Mouse (Mus musculus) liver, postnatal 0 days (tissue): ENCODE measurements around the gene Chd1l.

ENCODE experiments used
- CTCF ChIP-seq: sonication (generic); IDR thresholded peaks from 2 replicates; pipeline ENCODE4 v1.5.1; 2016; ENCODE audit warnings: antibody characterized with exemption, low read depth
- EP300 ChIP-seq: IDR thresholded peaks from 2 replicates; pipeline ENCODE4 v1.6.1; 2016; ENCODE audit warnings: antibody characterized with exemption, low read depth, mild to moderate bottlenecking

DNA sequence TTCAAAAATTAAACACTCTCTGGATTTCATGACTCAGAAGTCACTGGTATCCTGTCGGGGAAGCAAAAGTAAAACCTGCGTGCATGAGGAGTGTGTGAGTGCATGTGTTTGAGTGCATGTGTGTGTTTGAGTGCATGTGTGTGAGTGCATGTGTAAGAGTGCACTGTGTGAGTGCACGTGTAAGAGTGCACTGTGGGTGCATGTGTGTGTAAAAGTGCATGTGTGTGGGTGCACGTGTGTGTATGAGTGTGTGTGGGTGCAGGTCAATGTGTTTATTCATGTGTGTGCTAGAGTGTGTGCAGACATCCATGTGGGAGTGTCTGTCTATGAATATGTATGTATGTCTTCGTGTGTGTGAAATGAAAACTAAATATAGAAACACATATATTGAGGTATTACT lies 51.4 kb downstream of the Chd1l start:
- TF ChIP-seq CTCF (no peak), EP300 (no peak)
